Mouse (Mus musculus) forebrain, embryonic 14.5 days (tissue): ENCODE measurements at regions not wholly inside any gene's neighbourhood (a gene's known extent, or its start where the extent isn't known, plus 50 kb on each side); places are given as distances from the start of the nearest gene placed in this dataset.
A peak's percentile ranks its signal among the peaks of the same experiment; 100 is the strongest.

ENCODE experiments used
- ATAC-seq: fragments of 200-750 bp; cut with Nextera tagmentation; 2 replicates; pipeline ENCODE4 v1.8.0; 2017; ENCODE audit warnings: mild to moderate bottlenecking, moderate library complexity
- DNase-seq: peaks from one replicate; pipeline ENCODE4 v3.0.0-alpha.2; 2015; ENCODE audit warnings: low spot score
- H3K27ac ChIP-seq: fragments of 300-500 bp; sonication (generic); 2 replicates; pipeline ENCODE4 v1.5.1; 2014; ENCODE audit warnings: low read depth, mild to moderate bottlenecking, control low read depth, low read length, moderate library complexity
- H3K27me3 ChIP-seq: fragments of 300-500 bp; sonication (generic); replicated peaks from 2 replicates; pipeline ENCODE4 v1.6.1; 2014; ENCODE audit warnings: low read length, control low read depth, mixed read lengths; ENCODE audit not compliant: control insufficient read depth, insufficient read depth
- H3K36me3 ChIP-seq: fragments of 300-500 bp; sonication (generic); 2 replicates; pipeline ENCODE4 v1.6.1; 2014; ENCODE audit warnings: low read length, control low read depth; ENCODE audit not compliant: control insufficient read depth, insufficient read depth
- H3K4me1 ChIP-seq: fragments of 300-500 bp; sonication (generic); 2 replicates; pipeline ENCODE4 v1.6.1; 2014; ENCODE audit warnings: antibody characterized with exemption, low read length, control low read depth; ENCODE audit not compliant: control insufficient read depth, insufficient read depth
- H3K4me2 ChIP-seq: fragments of 300-500 bp; sonication (generic); 2 replicates; pipeline ENCODE4 v1.6.1; 2014; ENCODE audit warnings: mild to moderate bottlenecking, control low read depth, low read length
- H3K4me3 ChIP-seq: fragments of 300-500 bp; sonication (generic); 2 replicates; pipeline ENCODE4 v1.5.1; 2014; ENCODE audit warnings: low read depth, low read length, control low read depth
- H3K9ac ChIP-seq: fragments of 300-500 bp; sonication (generic); 2 replicates; pipeline ENCODE4 v1.6.1; 2014; ENCODE audit warnings: mild to moderate bottlenecking, low read length, control low read depth, moderate library complexity
- H3K9me3 ChIP-seq: fragments of 300-500 bp; sonication (generic); replicated peaks from 2 replicates; pipeline ENCODE4 v1.6.1; 2016; ENCODE audit warnings: low read length, control low read depth, mixed read lengths; ENCODE audit not compliant: control insufficient read depth
- WGBS: fragments of 180-500 bp; shearing (Covaris S2); extraction: QIAGEN DNeasy Blood & Tissue Kit; methylation state at CpG from one replicate; pipeline ENCODE4 v1.1.7; 2014; 5-methylcytosine and 5-hydroxymethylcytosine counted together

GRCm38 (mm10) chr8:49282401-49282800 is 438.6 kb upstream of the Tenm3 start:
- no peaks in the 10 kb centered on the region for H3K27me3 ChIP-seq
- WGBS, result 56% methylated on average over 4 of the region's 4 CpGs
- no peak overlapping the region for H3K27ac ChIP-seq
- no peaks in the 10 kb centered on the region for H3K36me3 ChIP-seq
- no peak overlapping the region for H3K4me3 ChIP-seq
- no peaks in the 10 kb centered on the region for H3K9me3 ChIP-seq
- H3K4me1 ChIP-seq, result no peaks in the 10 kb centered on the region
- no peak overlapping the region for H3K9ac ChIP-seq
- DNase-seq (no peak), ATAC-seq (no peak)
- no peak overlapping the region for H3K4me2 ChIP-seq

- no peaks in the 10 kb centered on the region for H3K27me3 ChIP-seq
- WGBS, result 35% methylated on average over 5 of the region's 5 CpGs
- H3K27ac ChIP-seq, result no peak overlapping the region
- no peaks in the 10 kb centered on the region for H3K36me3 ChIP-seq
- H3K4me1 ChIP-seq, result no peaks in the 10 kb centered on the region
- DNase-seq (no peak), ATAC-seq (no peak)
- no peak overlapping the region for H3K9ac ChIP-seq
- H3K9me3 ChIP-seq, result no peaks in the 10 kb centered on the region
- no peak overlapping the region for H3K4me2 ChIP-seq
- no peak overlapping the region for H3K4me3 ChIP-seq
Measured at GRCm38 (mm10) chr8:49281254-49281653, 437.5 kb upstream of the Tenm3 start.

- no peaks in the 10 kb centered on the region for H3K9me3 ChIP-seq
- DNase-seq (no peak), ATAC-seq (no peak)
- H3K4me3 ChIP-seq, result no peak overlapping the region
- WGBS, result 88% methylated on average over 4 of the region's 4 CpGs
- H3K36me3 ChIP-seq, result no peaks in the 10 kb centered on the region
- no peaks in the 10 kb centered on the region for H3K27me3 ChIP-seq
- no peak overlapping the region for H3K27ac ChIP-seq
- H3K4me2 ChIP-seq, result no peak overlapping the region
- no peak overlapping the region for H3K9ac ChIP-seq
- H3K4me1 ChIP-seq, result no peaks in the 10 kb centered on the region
Measured at GRCm38 (mm10) chr8:49274031-49274430, 430.3 kb upstream of the Tenm3 start.

- WGBS, result 95% methylated on average over 1 of the region's 1 CpGs
- H3K9ac ChIP-seq, result no peak overlapping the region
- no peaks in the 10 kb centered on the region for H3K27me3 ChIP-seq
- ATAC-seq (no peak), DNase-seq (no peak)
- no peak overlapping the region for H3K4me3 ChIP-seq
- H3K4me2 ChIP-seq, result no peak overlapping the region
- no peak overlapping the region for H3K27ac ChIP-seq
- H3K9me3 ChIP-seq, result no peaks in the 10 kb centered on the region
- H3K4me1 ChIP-seq, result no peaks in the 10 kb centered on the region
- no peaks in the 10 kb centered on the region for H3K36me3 ChIP-seq
Measured at GRCm38 (mm10) chr8:49273109-49273508, 429.4 kb upstream of the Tenm3 start.

- no peak overlapping the region for H3K9ac ChIP-seq
- DNase-seq, result no peak
- H3K4me3 ChIP-seq, result no peak overlapping the region
- H3K4me1 ChIP-seq, result peaks cover 4% of the 10 kb centered on the region; the same call in 1 of the 2 replicates
- H3K27ac ChIP-seq, result no peak overlapping the region
- 35% methylated on average over 6 of the region's 6 CpGs for WGBS
- no peaks in the 10 kb centered on the region for H3K36me3 ChIP-seq
- no peaks in the 10 kb centered on the region for H3K27me3 ChIP-seq
- no peak for ATAC-seq
- H3K4me2 ChIP-seq, result no peak overlapping the region
- no peaks in the 10 kb centered on the region for H3K9me3 ChIP-seq
Measured at GRCm38 (mm10) chr8:49263416-49263815, 419.7 kb upstream of the Tenm3 start.

DNA sequence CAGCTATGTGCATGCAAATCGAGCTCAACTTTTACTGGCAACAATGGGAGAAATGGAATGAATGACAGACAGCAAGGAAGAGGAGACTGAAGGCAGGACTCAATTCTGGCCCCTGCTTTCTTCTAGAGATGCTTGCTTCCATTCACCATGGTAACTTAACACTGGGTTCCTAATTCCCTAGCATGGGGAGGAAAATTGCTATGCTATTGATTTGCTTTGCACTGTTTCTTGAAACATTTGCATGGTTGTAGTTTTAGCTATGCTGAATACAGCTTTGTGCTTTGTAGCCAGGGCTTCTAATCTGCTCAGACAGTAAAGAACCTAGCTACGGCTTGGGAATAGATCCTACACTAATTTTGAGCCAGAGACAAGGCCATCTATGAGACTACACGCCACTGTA is 419.0 kb upstream of the Tenm3 start:
- H3K36me3 ChIP-seq, result no peaks in the 10 kb centered on the region
- peak; percentile 30 for DNase-seq
- H3K27me3 ChIP-seq, result no peaks in the 10 kb centered on the region
- H3K4me1 ChIP-seq, result peaks cover 4% of the 10 kb centered on the region; the same call in 1 of the 2 replicates
- WGBS, result 19% methylated on average over 3 of the region's 3 CpGs
- no peaks in the 10 kb centered on the region for H3K9me3 ChIP-seq
- H3K27ac ChIP-seq, result no peak overlapping the region
- H3K9ac ChIP-seq, result no peak overlapping the region
- ATAC-seq, result peak; percentile 50; the same call in 1 of the 2 replicates
- H3K4me3 ChIP-seq, result no peak overlapping the region
- H3K4me2 ChIP-seq, result no peak overlapping the region

DNA sequence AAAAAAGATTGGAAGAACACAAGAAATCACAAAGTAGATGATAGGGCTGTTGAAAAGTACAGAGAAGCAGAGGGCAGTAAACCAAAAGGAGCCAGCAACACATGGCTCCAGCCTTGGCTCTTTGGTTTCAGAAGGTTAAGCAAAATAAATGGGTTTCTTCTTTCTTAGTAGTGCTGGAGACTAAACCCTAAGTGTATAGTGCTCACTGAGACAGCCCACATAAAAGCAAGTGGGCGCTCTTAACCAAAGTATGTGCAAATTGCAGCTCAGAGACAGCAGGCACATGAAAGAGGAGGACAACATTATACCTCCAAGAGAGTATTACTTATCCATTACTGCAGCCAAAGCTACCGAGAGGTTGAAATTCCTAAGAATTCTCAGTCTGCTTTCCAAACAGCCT is 412.2 kb upstream of the Tenm3 start:
- no peak overlapping the region for H3K27ac ChIP-seq
- 86% methylated on average over 2 of the region's 2 CpGs for WGBS

GRCm38 (mm10) chr8:49254311-49254828 is 410.6 kb upstream of the Tenm3 start:
- no peak for DNase-seq
- Histone ChIP-seq H3K9me3 (no peaks in the 10 kb centered on the region), H3K4me1 (no peaks in the 10 kb centered on the region), H3K4me3 (no peak overlapping the region), H3K27me3 (no peaks in the 10 kb centered on the region), H3K4me2 (no peak overlapping the region), H3K9ac (no peak overlapping the region), H3K27ac (no peak overlapping the region), H3K36me3 (no peaks in the 10 kb centered on the region)
- no peak for ATAC-seq
- 52% methylated on average over 3 of the region's 3 CpGs for WGBS

More for the DNA sequence above, 412.2 kb upstream of the Tenm3 start:
- ATAC-seq (no peak), DNase-seq (no peak)
- Histone ChIP-seq H3K4me2 (no peak overlapping the region), H3K36me3 (no peaks in the 10 kb centered on the region), H3K4me3 (no peak overlapping the region), H3K27me3 (no peaks in the 10 kb centered on the region), H3K9ac (no peak overlapping the region), H3K4me1 (no peaks in the 10 kb centered on the region), H3K9me3 (no peaks in the 10 kb centered on the region)

GRCm38 (mm10) chr8:49243002-49243401 is 399.3 kb upstream of the Tenm3 start:
- no peaks in the 10 kb centered on the region for H3K27me3 ChIP-seq
- H3K4me1 ChIP-seq, result peaks cover 4% of the 10 kb centered on the region; the same call in 1 of the 2 replicates
- H3K4me3 ChIP-seq, result no peak overlapping the region
- no peaks in the 10 kb centered on the region for H3K36me3 ChIP-seq
- H3K27ac ChIP-seq, result no peak overlapping the region
- H3K9ac ChIP-seq, result no peak overlapping the region
- ATAC-seq, result peak; percentile 86
- peak; percentile 55 for DNase-seq
- no peak overlapping the region for H3K4me2 ChIP-seq
- WGBS, result 11% methylated on average over 5 of the region's 5 CpGs
- no peaks in the 10 kb centered on the region for H3K9me3 ChIP-seq
